Mouse (Mus musculus) mouse embryonic stem cell (cell line): Measurements from ENCODE around the gene Trappc6b.

Source experiments
- in situ Hi-C, 2 experiments: fragments of 300-500 bp; cut with MboI; formaldehyde crosslinking; loops; 1 replicate in 1 of 2; 3 replicates in 1 of 2; pipeline ENCODE4 v1.14.3; 2019 to 2020; ENCODE audit warnings: low sequenced_read_pairs in 2 of 2, low pct_unique_long_range_greater_than_20kb in 1 of 2, mixed read lengths in 1 of 2; ENCODE audit not compliant: unreplicated experiment in 1 of 2

The Trappc6b gene

GRCm38 (mm10) chr12:59010482-59010881, 50.8 kb downstream of the Trappc6b start:
- in situ Hi-C loops: no loop called here
